Mouse (Mus musculus) CH12.LX (cell line): ENCODE measurements at regions not wholly inside any gene's neighbourhood (a gene's known extent, or its start where the extent isn't known, plus 50 kb on each side); places are given as distances from the start of the nearest gene placed in this dataset.

Source experiments
- DNase-seq: peaks from one replicate; pipeline ENCODE4 v3.0.0-alpha.2; 2013; ENCODE audit errors: extremely low read depth
- H3K27ac ChIP-seq: 2 replicates; pipeline ENCODE4 v1.5.1; 2012; ENCODE audit warnings: low read depth, mild to moderate bottlenecking, control low read depth, moderate library complexity; ENCODE audit not compliant: insufficient read depth
- H3K27me3 ChIP-seq: replicated peaks from 2 replicates; pipeline ENCODE3; 2012; ENCODE audit warnings: inconsistent platforms
- H3K36me3 ChIP-seq, 2 experiments: replicated peaks in 1 of 2; 2 replicates each; pipeline versions ENCODE3 to v1.6.1; 2012; ENCODE audit warnings: inconsistent platforms in 1 of 2, low read length in 1 of 2, mild to moderate bottlenecking in 1 of 2, mixed read lengths in 1 of 2, moderate library complexity in 1 of 2; ENCODE audit not compliant: control insufficient read depth in 1 of 2, insufficient read depth in 1 of 2
- H3K4me1 ChIP-seq, 2 experiments: 2 replicates each; pipeline ENCODE4 v1.6.1; 2012; ENCODE audit warnings: inconsistent platforms in 1 of 2, moderate library complexity in 1 of 2; ENCODE audit not compliant: insufficient read depth in 2 of 2, control insufficient read depth in 1 of 2
- H3K4me2 ChIP-seq: 2 replicates; pipeline ENCODE4 v1.6.1; 2012; ENCODE audit warnings: low read depth, mild to moderate bottlenecking, control low read depth; ENCODE audit not compliant: poor library complexity, insufficient read depth, severe bottlenecking
- H3K4me3 ChIP-seq, 3 experiments: fragments of 150-350 bp in 1 of 3; sonication (generic) in 1 of 3; replicated peaks in 1 of 3; 2 replicates each; pipeline versions ENCODE3 to v1.5.1; 2011 to 2012; ENCODE audit warnings: low read depth in 2 of 3, low read length in 2 of 3, mild to moderate bottlenecking in 2 of 3, moderate library complexity in 2 of 3, control low read depth in 1 of 3, improper control_type of control experiment in 1 of 3, inconsistent platforms in 1 of 3, mixed read lengths in 1 of 3; ENCODE audit not compliant: poor library complexity in 1 of 3
- H3K79me2 ChIP-seq: replicated peaks from 2 replicates; pipeline ENCODE4 v1.6.1; 2012; ENCODE audit warnings: mild to moderate bottlenecking, moderate library complexity; ENCODE audit not compliant: control insufficient read depth, poor library complexity, insufficient read depth, severe bottlenecking; ENCODE audit errors: extremely low read depth
- H3K9ac ChIP-seq: 2 replicates; pipeline ENCODE4 v1.6.1; 2012; ENCODE audit warnings: low read depth, mild to moderate bottlenecking, control low read depth, moderate library complexity; ENCODE audit not compliant: insufficient read depth
- H3K9me3 ChIP-seq: replicated peaks from 2 replicates; pipeline ENCODE3; 2012; ENCODE audit warnings: low read length, inconsistent platforms, mixed read lengths
- CHD1 ChIP-seq: IDR thresholded peaks from 2 replicates; pipeline ENCODE4 v1.6.1; 2012; ENCODE audit warnings: low read depth, low read length, improper control_type of control experiment, inconsistent platforms
- CTCF ChIP-seq, 2 experiments: IDR thresholded peaks in 1 of 2; conservative IDR thresholded peaks in 1 of 2; 2 replicates each; pipeline ENCODE4 v1.5.1; 2011 to 2012; ENCODE audit warnings: low read depth in 2 of 2, low read length in 2 of 2, improper control_type of control experiment in 1 of 2, inconsistent platforms in 1 of 2, mild to moderate bottlenecking in 1 of 2, moderate library complexity in 1 of 2
- ELF1 ChIP-seq: IDR thresholded peaks from 2 replicates; pipeline ENCODE4 v1.6.1; 2014; ENCODE audit warnings: low read depth, mild to moderate bottlenecking, inconsistent platforms, low read length, improper control_type of control experiment
- EP300 ChIP-seq: IDR thresholded peaks from 2 replicates; pipeline ENCODE4 v1.6.1; 2011; ENCODE audit warnings: low read length, improper control_type of control experiment
- ETS1 ChIP-seq: conservative IDR thresholded peaks from 2 replicates; pipeline ENCODE4 v1.6.1; 2012; ENCODE audit warnings: low read depth, mild to moderate bottlenecking, inconsistent platforms, low read length, improper control_type of control experiment, moderate library complexity
- GABPA ChIP-seq: IDR thresholded peaks from 2 replicates; pipeline ENCODE4 v1.6.1; 2012; ENCODE audit warnings: low read depth, low read length, improper control_type of control experiment, inconsistent platforms; ENCODE audit not compliant: insufficient replicate concordance
- IRF4 ChIP-seq: IDR thresholded peaks from 2 replicates; pipeline ENCODE4 v1.6.1; 2014; ENCODE audit warnings: low read depth, mild to moderate bottlenecking, inconsistent platforms, low read length, improper control_type of control experiment
- JUN ChIP-seq: IDR thresholded peaks from 2 replicates; pipeline ENCODE4 v1.6.1; 2011; ENCODE audit warnings: low read depth, mild to moderate bottlenecking, low read length, improper control_type of control experiment, moderate library complexity; ENCODE audit not compliant: insufficient read depth
- JUND ChIP-seq: conservative IDR thresholded peaks from 2 replicates; pipeline ENCODE4 v1.6.1; 2011; ENCODE audit warnings: low read depth, low read length, improper control_type of control experiment
- KAT2A ChIP-seq: IDR thresholded peaks from 2 replicates; pipeline ENCODE4 v1.6.1; 2012; ENCODE audit warnings: low read length, improper control_type of control experiment, inconsistent platforms; ENCODE audit not compliant: insufficient replicate concordance
- MAFK ChIP-seq: IDR thresholded peaks from 2 replicates; pipeline ENCODE4 v1.6.1; 2011; ENCODE audit warnings: low read length, improper control_type of control experiment; ENCODE audit not compliant: insufficient replicate concordance
- MAX ChIP-seq: IDR thresholded peaks from 2 replicates; pipeline ENCODE4 v1.6.1; 2011; ENCODE audit warnings: low read length, improper control_type of control experiment
- MAZ ChIP-seq: IDR thresholded peaks from 2 replicates; pipeline ENCODE4 v1.6.1; 2012; ENCODE audit warnings: low read depth, mild to moderate bottlenecking, inconsistent platforms, low read length, improper control_type of control experiment, moderate library complexity
- MEF2A ChIP-seq: IDR thresholded peaks from 2 replicates; pipeline ENCODE4 v1.6.1; 2014; ENCODE audit warnings: low read depth, mild to moderate bottlenecking, inconsistent platforms, low read length, improper control_type of control experiment, borderline replicate concordance
- MYC ChIP-seq: IDR thresholded peaks from 2 replicates; pipeline ENCODE4 v1.6.1; 2011; ENCODE audit warnings: low read depth, mild to moderate bottlenecking, improper control_type of control experiment, low read length
- NELFE ChIP-seq: IDR thresholded peaks from 2 replicates; pipeline ENCODE4 v1.6.1; 2011; ENCODE audit warnings: low read depth, low read length, improper control_type of control experiment
- NRF1 ChIP-seq: IDR thresholded peaks from 2 replicates; pipeline ENCODE4 v1.6.1; 2014; ENCODE audit warnings: low read depth, mild to moderate bottlenecking, inconsistent platforms, low read length, improper control_type of control experiment, moderate library complexity
- PAX5 ChIP-seq: IDR thresholded peaks from 2 replicates; pipeline ENCODE4 v1.6.1; 2012; ENCODE audit warnings: low read length, inconsistent platforms, mixed read lengths
- POLR2A ChIP-seq: IDR thresholded peaks from 2 replicates; pipeline ENCODE4 v1.6.1; 2011; ENCODE audit warnings: low read depth, mild to moderate bottlenecking, improper control_type of control experiment, low read length
- POLR2AphosphoS2 ChIP-seq: IDR thresholded peaks from 2 replicates; pipeline ENCODE4 v1.6.1; 2011; ENCODE audit warnings: low read depth, low read length, improper control_type of control experiment
- RAD21 ChIP-seq: IDR thresholded peaks from 2 replicates; pipeline ENCODE4 v1.6.1; 2011; ENCODE audit warnings: low read depth, mild to moderate bottlenecking, low read length, improper control_type of control experiment, moderate library complexity
- SIN3A ChIP-seq: IDR thresholded peaks from 2 replicates; pipeline ENCODE4 v1.6.1; 2012; ENCODE audit warnings: low read length, improper control_type of control experiment, inconsistent platforms
- TCF12 ChIP-seq: IDR thresholded peaks from 2 replicates; pipeline ENCODE4 v1.6.1; 2014; ENCODE audit warnings: low read depth, mild to moderate bottlenecking, inconsistent platforms, low read length, improper control_type of control experiment
- USF1 ChIP-seq: IDR thresholded peaks from 2 replicates; pipeline ENCODE4 v1.6.1; 2014; ENCODE audit warnings: low read depth, mild to moderate bottlenecking, inconsistent platforms, low read length, improper control_type of control experiment
- USF2 ChIP-seq: conservative IDR thresholded peaks from 2 replicates; pipeline ENCODE4 v1.6.1; 2011; ENCODE audit warnings: low read depth, low read length, improper control_type of control experiment
- ZKSCAN1 ChIP-seq: IDR thresholded peaks from 2 replicates; pipeline ENCODE4 v1.6.1; 2012; ENCODE audit warnings: low read depth, inconsistent platforms, low read length, improper control_type of control experiment, borderline replicate concordance
- ZMIZ1 ChIP-seq: IDR thresholded peaks from 2 replicates; pipeline ENCODE4 v1.6.1; 2012; ENCODE audit warnings: low read depth, mild to moderate bottlenecking, inconsistent platforms, low read length, improper control_type of control experiment
- ZNF384 ChIP-seq: IDR thresholded peaks from 2 replicates; pipeline ENCODE4 v1.6.1; 2012; ENCODE audit warnings: low read depth, low read length, improper control_type of control experiment, inconsistent platforms
- dilution Hi-C: fragments of 300-500 bp; cut with MboI; formaldehyde crosslinking; loops from 2 replicates; pipeline ENCODE4 v1.14.3; 2020; ENCODE audit warnings: low sequenced_read_pairs; ENCODE audit not compliant: extremely low pct_unique_long_range_greater_than_20kb, extremely low pct_ligation_motif_present
- in situ Hi-C: fragments of 300-500 bp; cut with MboI; formaldehyde crosslinking; loops from 3 replicates; pipeline ENCODE4 v1.14.3; 2019; ENCODE audit warnings: low sequenced_read_pairs, low pct_ligation_motif_present, low pct_unique_long_range_greater_than_20kb, mixed read lengths

DNA sequence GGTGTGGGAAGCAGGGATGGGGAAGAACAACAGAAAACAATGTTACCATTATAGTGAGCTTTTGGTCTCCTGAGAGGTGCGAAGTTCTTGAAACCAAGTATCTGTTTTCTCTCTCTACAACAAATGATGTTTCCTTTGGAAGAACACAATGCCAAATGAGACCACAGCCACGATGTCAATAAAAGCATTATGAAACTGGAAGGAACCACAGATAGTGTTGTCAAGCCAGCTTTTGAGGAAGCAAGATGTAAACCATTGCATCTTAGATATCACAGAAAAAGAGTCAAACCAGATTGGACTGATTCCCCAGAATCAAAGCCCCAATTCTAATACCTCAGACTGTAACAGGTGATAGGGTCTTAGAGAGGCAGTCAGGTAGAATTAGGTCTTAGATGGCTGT is 64.5 kb upstream of the Epc2 start:
- Histone ChIP-seq H3K27ac (no peak overlapping the region), H3K36me3 (no peaks in the 10 kb centered on the region), H3K4me1 (no peaks in the 10 kb centered on the region), H3K27me3 (no peaks in the 10 kb centered on the region), H3K4me3 (no peak overlapping the region), H3K79me2 (no peaks in the 10 kb centered on the region), H3K9me3 (no peaks in the 10 kb centered on the region), H3K9ac (no peak overlapping the region), H3K4me2 (no peak overlapping the region)
- in situ Hi-C loops = no loop called here
- DNase-seq = no peak
- no peak for TF ChIP-seq ETS1
- no peak for TF ChIP-seq PAX5
- no peak for TF ChIP-seq POLR2A
- no peak for TF ChIP-seq MAFK
- TF ChIP-seq ZKSCAN1 = no peak
- TF ChIP-seq JUN = no peak
- TF ChIP-seq KAT2A = no peak
- no peak for TF ChIP-seq MAX
- no peak for TF ChIP-seq ZMIZ1
- TF ChIP-seq MEF2A = no peak
- no peak for TF ChIP-seq NELFE
- no peak for TF ChIP-seq ZNF384
- TF ChIP-seq SIN3A = no peak
- TF ChIP-seq MAZ = no peak
- TF ChIP-seq CTCF (conservative IDR thresholded peaks at IDR 0.05 in 1 of 2, IDR thresholded peaks at IDR 0.05 in 1 of 2; ENCODE audit: low read depth in 2 of 2, low read length in 2 of 2) = no peak
- TF ChIP-seq USF2 = no peak
- TF ChIP-seq NRF1 = no peak
- TF ChIP-seq IRF4 = no peak
- TF ChIP-seq EP300 = no peak
- TF ChIP-seq CHD1 = no peak
- dilution Hi-C loops = no loop called here

DNA sequence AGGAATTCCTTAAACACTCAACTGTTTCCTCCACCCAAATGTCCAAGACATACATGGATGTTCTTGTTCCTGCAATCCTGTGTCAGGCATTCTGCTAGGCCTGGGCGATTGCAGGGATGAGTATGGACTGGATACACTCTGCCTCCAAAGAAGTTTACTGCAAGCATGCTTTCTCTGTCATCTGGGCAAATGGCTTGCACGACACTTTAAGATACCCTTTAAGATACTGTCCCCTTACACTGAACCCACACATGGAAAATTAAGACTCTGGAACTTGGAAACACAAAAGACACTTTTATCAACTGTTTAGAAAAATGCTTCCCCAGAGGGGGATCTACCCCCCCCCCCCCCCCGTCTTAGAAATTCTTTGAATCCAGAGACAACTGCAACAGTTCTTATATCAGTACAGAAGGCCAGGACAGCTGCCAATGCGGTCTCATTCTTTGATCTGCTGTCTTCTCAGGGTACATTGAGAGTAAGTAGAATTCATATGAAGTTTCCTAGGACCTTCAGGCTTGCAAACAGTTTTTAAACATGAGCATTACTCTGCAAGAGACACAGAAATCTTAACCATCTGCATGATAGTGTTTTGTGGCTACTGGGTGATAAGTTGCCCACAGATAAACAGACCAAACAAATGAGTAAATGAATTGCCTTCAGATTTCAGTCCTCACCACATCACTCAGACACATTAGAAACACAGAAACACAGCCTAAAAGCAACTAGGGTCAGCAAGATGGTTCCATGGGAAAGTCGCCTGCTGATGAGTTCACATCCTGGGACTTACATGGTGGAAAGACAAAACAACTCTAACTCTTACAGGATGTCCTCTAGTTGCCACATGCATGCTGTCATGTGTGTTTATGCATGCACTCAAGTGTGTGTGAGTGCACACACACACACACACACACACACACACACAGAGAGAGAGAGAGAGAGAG is 59.7 kb upstream of the Epc2 start:
- Histone ChIP-seq H3K27ac (no peak overlapping the region), H3K9ac (no peak overlapping the region), H3K9me3 (peaks cover 8% of the 10 kb centered on the region), H3K4me3 (no peak overlapping the region), H3K79me2 (no peaks in the 10 kb centered on the region), H3K4me1 (no peaks in the 10 kb centered on the region), H3K27me3 (no peaks in the 10 kb centered on the region), H3K36me3 (no peaks in the 10 kb centered on the region), H3K4me2 (no peak overlapping the region)
- dilution Hi-C loops (no loop called here), in situ Hi-C loops (no loop called here)
- DNase-seq = no peak
- TF ChIP-seq RAD21 (no peak), JUND (no peak), MAZ (no peak), USF1 (no peak), MYC (no peak), ZNF384 (no peak), POLR2AphosphoS2 (no peak), CTCF (conservative IDR thresholded peaks at IDR 0.05 in 1 of 2, IDR thresholded peaks at IDR 0.05 in 1 of 2; ENCODE audit: low read depth in 2 of 2, low read length in 2 of 2) (no peak), SIN3A (no peak), ELF1 (no peak), PAX5 (no peak), EP300 (no peak), GABPA (no peak), MEF2A (no peak), JUN (no peak), TCF12 (no peak), CHD1 (no peak), ETS1 (no peak), ZMIZ1 (no peak)
